Mouse (Mus musculus): Measurements from ENCODE around the gene Ppp3r1.

DNA sequence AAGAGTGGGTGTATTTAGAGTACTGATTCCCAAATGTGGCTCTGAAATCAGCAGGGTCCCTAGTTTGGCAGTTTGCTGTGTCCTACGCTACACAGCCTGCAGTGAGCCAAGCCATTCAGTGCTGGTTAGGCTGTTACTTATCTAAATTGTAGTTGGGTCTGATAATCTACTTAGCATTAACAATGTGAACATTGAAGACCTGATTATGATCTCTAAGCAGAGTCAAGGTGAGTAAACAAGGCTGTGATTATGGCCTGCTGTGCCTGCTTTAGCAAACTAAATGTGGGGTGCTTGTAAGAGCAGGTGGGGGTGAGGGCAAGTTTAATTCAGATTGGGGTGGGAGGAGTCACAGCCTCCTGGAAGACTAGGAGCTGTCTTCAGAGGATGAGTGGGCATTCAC, 4.9 kb downstream of the Ppp3r1 start:
- TF ChIP-seq EP300 (IDR thresholded peaks at IDR 0.05; ENCODE audit: low read depth): no peak
- no peak for TF ChIP-seq CTCF (IDR thresholded peaks at IDR 0.05; ENCODE audit: low read depth)
